10 mouse cellular contexts compared by ENCODE assay signal in genomic region chr14:77783217-77783616, GRCm38 (mm10).
DNase-seq lines count a peak whose midpoint lies in the region; TF ChIP-seq lines count a peak whose summit lies in the region.
"Had no signal": no experiment of that assay in that cellular context is flagged by ENCODE, and none has a peak within 500 bp of the region (broad histone marks: within the 10 kb centered on the region; RNA-seq: fewer than 3 reads in every experiment).

No protein-coding gene starts in this region.

- no peak for TF ChIP-seq EP300 in heart, adult 2 months (IDR thresholded peaks at IDR 0.05; ENCODE audit: insufficient read depth, low read depth, low read length)

- H3K79me2 ChIP-seq in heart, adult 2 months (replicated peaks; ENCODE audit: control insufficient read depth, insufficient read depth, low read length), result no peaks in the 10 kb centered on the region

- H3K36me3 ChIP-seq in heart, adult 2 months (ENCODE audit: control insufficient read depth, insufficient read depth, low read length), result no peaks in the 10 kb centered on the region
- no peaks in the 10 kb centered on the region for H3K36me3 ChIP-seq in ES-E14 (ENCODE audit: control insufficient read depth, insufficient read depth, low read length, poor library complexity, severe bottlenecking)
- H3K36me3 ChIP-seq: heart, embryonic 15.5 days; limb, embryonic 12.5 days had no signal

- intact Hi-C loops in heart, adult 2 months (cut with DNase I), result no loop called here
- intact Hi-C loops in left cerebral cortex, postnatal 25 days (cut with DNase I), result no loop called here
- intact Hi-C loops in left cerebral cortex, postnatal 14 days (cut with DNase I), result no loop called here

- no peaks in the 10 kb centered on the region for H3K4me1 ChIP-seq in heart, adult 2 months (ENCODE audit: control insufficient read depth, insufficient read depth, low read length)
- H3K4me1 ChIP-seq in ES-E14 (ENCODE audit: control insufficient read depth in 2 of 2, insufficient read depth in 2 of 2, low read length in 2 of 2, poor library complexity in 1 of 2), result no peaks in the 10 kb centered on the region
- H3K4me1 ChIP-seq: heart, embryonic 15.5 days; limb, embryonic 12.5 days had no signal

- no peaks in the 10 kb centered on the region for H3K27me3 ChIP-seq in heart, adult 2 months (ENCODE audit: control insufficient read depth, insufficient read depth, low read length)
- H3K27me3 ChIP-seq: heart, embryonic 15.5 days; limb, embryonic 12.5 days had no signal

- H3K9me3 ChIP-seq in ES-E14 (ENCODE audit: control insufficient read depth, insufficient read depth, low read depth, low read length), result no peaks in the 10 kb centered on the region
- H3K9me3 ChIP-seq: heart, embryonic 15.5 days; limb, embryonic 12.5 days had no signal

- no peak overlapping the region for H3K9ac ChIP-seq in heart, adult 2 months (ENCODE audit: low read depth, low read length)
- H3K9ac ChIP-seq in ES-E14 (ENCODE audit: insufficient read depth, low read depth, low read length, poor library complexity, severe bottlenecking), result no peak overlapping the region
- H3K9ac ChIP-seq: heart, embryonic 15.5 days; limb, embryonic 12.5 days had no signal

- in situ Hi-C loops in ES-E14 (cut with MboI; ENCODE audit: low sequenced_read_pairs in 2 of 2, unreplicated experiment in 2 of 2), result no loop called here

- no peak for DNase-seq in heart, adult 2 months
- DNase-seq in heart, adult 8-10 months (ENCODE audit: low spot score), result no peak
- DNase-seq in 3T3-L1 (ENCODE audit: low read depth, low spot score), result peak; percentile 22
- no peak for DNase-seq in ES-E14 (ENCODE audit: low read depth, low spot score)
- peak; percentile 25 for DNase-seq in lung, postnatal 14 days
- DNase-seq in neural tube, embryonic 10.5 days (ENCODE audit: extremely low spot score, low spot score), result no peak
- DNase-seq in left cerebral cortex, postnatal 25 days (ENCODE audit: low spot score in 2 of 2), result no peak
- no peak for DNase-seq in left cerebral cortex, postnatal 14 days (ENCODE audit: low spot score in 2 of 2)

- TF ChIP-seq POLR2A in heart, adult 2 months (IDR thresholded peaks at IDR 0.05; ENCODE audit: insufficient read depth, low read depth, low read length), result no peak

- H3K27ac ChIP-seq in heart, adult 2 months, result no peak overlapping the region
- H3K27ac ChIP-seq in ES-E14 (ENCODE audit: insufficient read depth, low read depth, low read length, poor library complexity, severe bottlenecking), result no peak overlapping the region
- H3K27ac ChIP-seq: heart, embryonic 15.5 days; limb, embryonic 12.5 days had no signal

- peak; percentile 38 for TF ChIP-seq CTCF in heart, adult 2 months (IDR thresholded peaks at IDR 0.05)

- H3K4me3 ChIP-seq in heart, adult 2 months, result no peak overlapping the region
- H3K4me3 ChIP-seq in ES-E14 (ENCODE audit: insufficient read depth in 1 of 2, low read depth in 1 of 2, low read length in 2 of 2, poor library complexity in 1 of 2, severe bottlenecking in 1 of 2), result no peak overlapping the region
- H3K4me3 ChIP-seq: heart, embryonic 15.5 days; limb, embryonic 12.5 days had no signal

TF ChIP-seq in ES-E14, 5 proteins besides CTCF, POLR2A, EP300 and RAD21:
- peak; percentile 64; the same call in 1 of the 2 replicates for TF ChIP-seq ZC3H11A (IDR thresholded peaks at IDR 0.05; ENCODE audit: borderline replicate concordance, low read depth, low read length)
- TF ChIP-seq CHD2 (IDR thresholded peaks at IDR 0.05; ENCODE audit: low read depth, low read length), result no peak
TF ChIP-seq in ES-E14: peak in this region for 1.

Comparison
In these comparisons a context has a peak if more than half of its experiments do, and no peak if none do; other contexts are left out.
1. DNase-seq: peak in 3T3-L1 (single experiment) and lung, postnatal 14 days (single experiment); none in heart, adult 2 months (0 of 2), heart, adult 8-10 months (single experiment), ES-E14 (single experiment), neural tube, embryonic 10.5 days (single experiment), left cerebral cortex, postnatal 25 days (0 of 2) and left cerebral cortex, postnatal 14 days (0 of 2).